Mouse (Mus musculus) layer of hippocampus, postnatal 14 days (tissue): ENCODE measurements around the gene Map2k2. TPM values are rescaled to one million over a fixed set of nuclear protein-coding genes. Genes with fewer than 3 reads are reported as not detected.
"Not testable (repeated sequence)": the region's sequence is repeated elsewhere in the genome, so short reads cannot be mapped to it uniquely, and the experiment has no call there.

ENCODE experiments used
- DNase-seq, 2 experiments: peaks; one replicate each; pipeline ENCODE4 v3.0.0; 2021 to 2022; ENCODE audit warnings: low spot score in 2 of 2, mixed read lengths in 1 of 2
- long read RNA-seq, 2 experiments: library from polyadenylated mRNA; stranded (forward); transcript quantifications; one replicate each; pipeline ENCODE4 v2.0.0; 2021
- total RNA-seq, 2 experiments: library from RNA; stranded (reverse); gene quantifications; 2 replicates each; pipeline ENCODE4 v1.2.3; 2021

Gene Map2k2
- total RNA-seq = 100 to 1,000 TPM; 132 to 134 TPM
- long read RNA-seq, experiment 1, transcript Map2k2-207 (11 exons, 2,405 nt) = minor isoform, 26 of 125 reads
- long read RNA-seq, experiment 1, transcript Map2k2-202 (11 exons, 1,556 nt) = major isoform, 69 of 125 reads
- long read RNA-seq, experiment 1, partial matches to known transcripts = 7 of 125 reads
- long read RNA-seq, experiment 1, other reads (novel, unspliced or antisense) = 19 of 125 reads
- long read RNA-seq, experiment 2, transcript Map2k2-207 (11 exons, 2,405 nt) = minor isoform, 45 of 170 reads
- long read RNA-seq, experiment 2, transcript Map2k2-202 (11 exons, 1,556 nt) = major isoform, 70 of 170 reads
- long read RNA-seq, experiment 2, partial matches to known transcripts = 18 of 170 reads
- long read RNA-seq, experiment 2, other reads (novel, unspliced or antisense) = 34 of 170 reads

GRCm38 (mm10) chr10:81105565-81106112 is at the start of gene Map2k2:
TSS of gene Map2k2 (plus strand) at chr10:81105915.
- DNase-seq = peak; percentile 95 to 96

GRCm38 (mm10) chr10:81057406-81058130 is 48.1 kb upstream of the Map2k2 start:
- DNase-seq = no peak

- no peak for DNase-seq
These were observed 46.8 kb upstream of the Map2k2 start for GRCm38 (mm10) chr10:81058896-81059295.

- DNase-seq = peak; percentile 99 to 100
These were observed 45.8 kb upstream of the Map2k2 start, which contains the start of gene Sgta for GRCm38 (mm10) chr10:81059603-81060543. TSS of gene Sgta (minus strand) at chr10:81060181.

- DNase-seq = no peak
These were observed 43.0 kb upstream of the Map2k2 start for GRCm38 (mm10) chr10:81062710-81063109.

GRCm38 (mm10) chr10:81064519-81064918 is 41.2 kb upstream of the Map2k2 start:
- DNase-seq = not testable (repeated sequence)

- no peak for DNase-seq
These were observed 37.0 kb upstream of the Map2k2 start for GRCm38 (mm10) chr10:81068706-81069105.

- DNase-seq = peak; percentile 94 to 99
These were observed 35.9 kb upstream of the Map2k2 start, which contains the start of gene Thop1 for GRCm38 (mm10) chr10:81069836-81070235. TSS of gene Thop1 (plus strand) at chr10:81070035.

- DNase-seq = no peak
These were observed 33.4 kb upstream of the Map2k2 start for GRCm38 (mm10) chr10:81072290-81072689.

GRCm38 (mm10) chr10:81073464-81073863 is 32.3 kb upstream of the Map2k2 start:
- no peak for DNase-seq

GRCm38 (mm10) chr10:81075734-81076133 is 30.0 kb upstream of the Map2k2 start:
- no peak for DNase-seq

GRCm38 (mm10) chr10:81076356-81076755 is 29.4 kb upstream of the Map2k2 start:
- DNase-seq = no peak

- DNase-seq = no peak
These were observed 27.8 kb upstream of the Map2k2 start for GRCm38 (mm10) chr10:81077916-81078315.

GRCm38 (mm10) chr10:81080008-81080655 is 25.6 kb upstream of the Map2k2 start:
- DNase-seq = no peak

- peak; percentile 77 to 81 for DNase-seq
These were observed 23.4 kb upstream of the Map2k2 start for GRCm38 (mm10) chr10:81082168-81082960.

GRCm38 (mm10) chr10:81087021-81087420 is 18.7 kb upstream of the Map2k2 start:
- DNase-seq = no peak

GRCm38 (mm10) chr10:81089216-81089615 is 16.5 kb upstream of the Map2k2 start:
- DNase-seq = no peak

- DNase-seq = no peak
These were observed 15.1 kb upstream of the Map2k2 start for GRCm38 (mm10) chr10:81090621-81091020.
